Mouse (Mus musculus): ENCODE results near the gene Rps21.

The Rps21 gene

DNA sequence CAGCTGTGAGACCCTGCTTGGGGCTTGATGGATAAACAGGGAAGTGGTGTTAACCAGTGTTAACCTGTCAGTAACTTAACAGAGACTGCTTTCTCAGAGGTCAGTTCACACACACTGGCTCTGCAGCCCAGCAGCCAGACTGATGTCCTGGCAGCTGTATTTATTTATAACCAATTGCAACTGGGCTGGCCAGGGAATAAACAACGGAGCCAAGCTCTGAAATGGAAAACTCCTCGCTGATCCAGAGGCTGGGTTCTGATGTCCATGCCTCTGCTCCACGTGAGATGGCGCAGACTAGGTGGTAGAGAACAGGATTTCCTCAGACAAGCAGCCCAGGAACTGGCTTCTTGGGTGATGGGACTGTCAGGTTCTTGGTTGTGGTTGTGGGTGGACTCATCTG lies 34.8 kb downstream of the Rps21 start:
- DNase-seq = no peak

DNA sequence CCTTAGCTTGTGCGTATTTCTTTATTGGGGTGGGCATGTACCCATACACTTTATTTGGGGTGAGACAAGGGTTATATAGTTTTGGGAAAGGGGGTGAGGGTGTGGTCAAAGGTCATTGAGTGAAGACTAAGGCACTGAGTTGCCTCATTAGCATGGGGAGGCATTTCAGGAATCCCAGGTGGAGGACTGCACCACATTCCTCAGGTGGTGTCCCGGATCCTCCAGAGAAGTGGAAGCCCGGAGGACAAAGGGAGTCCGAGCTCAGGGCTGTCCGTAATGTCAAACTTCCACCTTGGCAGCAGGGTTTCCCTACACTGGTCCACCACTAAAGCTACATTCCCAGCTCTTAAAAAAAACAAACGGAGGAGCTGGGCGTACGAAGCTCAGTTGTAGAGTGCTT lies 35.7 kb downstream of the Rps21 start:
- no peak for DNase-seq

DNA sequence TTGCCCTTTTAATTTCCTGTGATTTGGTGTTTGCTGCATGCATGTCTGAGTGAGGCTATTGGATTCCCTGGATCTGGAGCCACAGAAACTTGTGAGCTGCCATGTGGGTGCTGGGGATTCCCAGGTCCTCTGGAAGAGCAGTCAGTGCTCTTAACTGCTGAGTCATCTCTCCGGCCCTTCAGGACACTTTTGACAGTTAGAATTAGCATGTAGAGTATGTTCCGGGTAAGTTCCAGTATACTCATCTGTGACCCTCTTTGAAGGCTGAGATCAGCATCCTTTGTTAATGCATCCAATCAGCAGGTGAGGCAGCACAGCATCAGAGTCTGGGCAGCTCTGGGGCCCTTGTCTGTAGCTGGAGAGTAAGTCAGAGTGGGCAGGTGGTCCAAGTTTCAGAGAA lies 43.1 kb downstream of the Rps21 start:
- DNase-seq = no peak

DNA sequence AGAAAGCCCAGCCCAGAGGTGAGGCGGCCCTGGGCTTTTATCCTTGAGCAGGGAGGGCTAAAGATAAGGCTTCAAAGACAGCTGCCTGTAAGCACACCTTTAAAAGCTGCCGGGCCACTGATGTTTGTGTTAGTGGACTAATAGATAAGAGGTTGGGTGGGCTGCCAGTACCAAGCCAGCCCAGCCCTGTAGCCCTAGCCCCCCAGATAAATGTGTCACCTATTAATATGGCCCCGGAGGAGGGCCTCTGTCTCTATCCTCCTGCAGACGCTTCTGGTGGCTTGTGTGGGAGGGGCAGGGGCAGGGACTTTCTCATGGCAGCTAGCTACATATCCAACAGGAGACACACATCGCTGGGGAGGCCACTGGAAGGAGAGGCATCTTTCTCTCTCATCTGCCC lies 43.6 kb downstream of the Rps21 start:
- DNase-seq = no peak

DNA sequence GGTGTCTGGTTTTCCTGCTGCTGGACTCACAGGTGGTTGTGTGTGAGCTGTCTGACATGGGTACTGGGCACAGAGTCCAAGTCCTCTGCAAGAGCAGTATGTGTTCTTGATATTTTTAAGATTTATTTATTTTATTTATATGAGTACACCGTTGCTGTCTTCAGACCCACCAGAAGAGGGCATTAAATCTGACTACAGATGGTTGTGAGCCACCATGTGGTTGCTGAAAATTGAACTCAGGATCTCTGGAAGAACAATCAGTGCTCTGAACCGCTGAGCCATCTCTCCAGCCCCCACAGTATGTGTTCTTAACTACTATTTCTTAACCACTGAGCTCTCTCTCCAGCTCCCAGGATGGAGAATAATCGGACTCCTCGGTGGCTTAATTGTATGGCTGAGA lies 45.0 kb downstream of the Rps21 start:
- no peak for DNase-seq

DNA sequence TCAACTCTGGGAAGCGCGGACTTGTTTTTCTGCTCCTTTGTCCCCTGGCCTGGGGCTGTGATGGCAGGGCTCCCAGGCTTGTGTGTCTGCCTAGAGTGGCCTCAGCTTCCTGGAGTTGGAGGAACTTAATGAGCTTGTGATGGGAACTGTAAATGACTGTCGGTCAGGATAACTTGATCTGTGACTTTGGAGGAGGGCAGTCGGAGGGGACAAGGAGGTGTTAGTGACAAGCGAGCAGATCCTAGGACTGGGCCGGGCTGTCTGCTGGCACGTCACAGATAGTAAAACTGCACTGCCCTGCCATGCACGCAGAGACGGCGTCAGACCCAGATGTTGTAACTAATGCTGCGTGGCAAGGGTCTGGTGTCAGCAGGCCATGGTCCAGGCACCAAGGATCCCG lies 46.3 kb downstream of the Rps21 start:
- DNase-seq = no peak

DNA sequence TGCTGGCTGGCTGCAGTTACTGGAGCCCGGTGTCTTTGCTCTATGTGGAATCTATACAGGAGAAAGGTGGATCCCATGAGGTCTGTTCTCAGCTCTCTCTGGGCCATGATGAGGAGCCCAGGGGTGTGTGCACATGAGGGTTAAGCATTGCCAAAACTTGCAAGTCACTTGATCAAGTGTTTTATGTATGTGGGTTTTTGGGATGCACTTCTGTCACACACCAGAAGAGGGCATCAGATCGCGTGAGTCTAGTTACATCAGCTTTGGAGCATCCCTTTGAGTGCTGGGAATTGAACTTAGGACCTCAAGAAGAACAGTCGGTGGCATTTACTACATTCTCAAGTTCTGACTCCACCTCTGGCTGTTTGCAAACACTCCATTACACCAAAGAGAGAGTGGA lies 47.4 kb downstream of the Rps21 start:
- DNase-seq = no peak

DNA sequence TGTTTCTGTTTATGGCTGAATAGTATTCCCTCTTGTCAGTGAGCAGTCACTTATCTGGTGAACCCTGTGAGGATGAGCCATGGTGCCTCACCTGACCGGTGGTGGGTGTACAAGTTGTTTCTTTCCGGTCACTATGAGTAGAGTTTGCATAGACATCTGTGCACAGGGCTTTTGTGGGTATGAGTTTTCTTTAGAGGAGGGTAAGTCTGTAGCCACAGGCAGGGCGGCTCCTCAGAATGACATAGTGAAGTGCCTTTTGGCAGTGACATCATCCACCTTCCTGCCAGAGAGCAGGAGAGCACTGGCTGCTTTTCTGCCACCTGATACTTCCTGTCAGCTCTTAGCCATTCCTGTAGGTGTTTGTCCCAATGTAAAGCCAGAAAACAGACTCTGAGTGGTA lies 48.3 kb downstream of the Rps21 start:
- DNase-seq = no peak

DNA sequence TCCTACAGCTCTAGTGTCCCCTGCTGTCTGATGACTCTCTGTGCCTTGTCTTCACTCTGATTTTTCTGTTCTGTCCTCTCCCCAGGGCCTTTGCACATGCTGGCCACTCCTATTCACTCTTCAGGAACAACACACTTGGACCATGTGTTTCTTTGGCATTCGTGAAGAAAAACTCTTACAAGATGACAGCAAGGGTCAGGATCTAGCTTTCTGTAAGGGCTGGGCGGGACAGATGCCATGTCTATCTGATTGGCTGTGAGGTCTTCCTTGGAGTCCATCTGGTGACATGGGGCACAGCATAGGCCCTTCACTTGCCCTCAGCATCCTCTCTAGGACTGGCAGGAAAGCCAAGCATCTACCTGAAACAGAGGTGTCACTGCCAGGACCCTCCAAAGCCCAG lies 48.8 kb downstream of the Rps21 start:
- DNase-seq = no peak

DNA sequence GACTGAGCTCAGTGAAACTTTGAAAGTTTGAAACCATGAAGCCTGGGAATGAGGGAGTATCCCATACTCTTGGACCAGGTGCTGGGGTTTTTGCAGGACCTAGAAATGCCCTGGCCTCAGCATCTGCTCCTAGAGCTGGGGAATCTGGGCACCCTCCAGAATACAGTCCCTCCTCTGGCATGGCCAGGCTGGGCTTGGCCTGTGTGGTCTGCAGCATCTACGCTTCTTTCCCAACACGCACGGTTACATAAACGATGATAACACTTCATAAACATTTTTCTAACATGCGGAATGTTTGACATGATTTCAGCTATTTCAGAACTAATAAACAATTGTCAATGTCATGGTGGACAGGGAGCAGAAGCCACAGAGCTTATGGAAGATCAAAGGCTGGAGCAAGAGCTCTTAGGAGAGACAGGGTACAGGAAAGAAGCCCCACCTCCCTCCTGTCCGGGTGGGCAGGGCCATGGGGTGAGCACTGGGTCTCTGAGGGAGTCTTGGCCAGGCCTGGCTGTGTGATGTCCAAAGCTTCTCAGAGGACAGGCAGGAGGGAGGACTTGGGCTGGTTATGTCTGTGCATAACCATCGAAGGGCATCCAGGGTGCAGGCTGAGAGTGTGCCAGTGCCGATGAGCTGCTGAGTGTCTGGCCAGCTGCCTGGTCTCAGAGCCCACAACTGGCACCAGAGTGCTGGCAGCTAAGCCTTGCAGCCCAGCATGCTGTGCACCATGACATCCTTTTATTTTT lies 49.4 kb downstream of the Rps21 start:
- no peak for DNase-seq

DNA sequence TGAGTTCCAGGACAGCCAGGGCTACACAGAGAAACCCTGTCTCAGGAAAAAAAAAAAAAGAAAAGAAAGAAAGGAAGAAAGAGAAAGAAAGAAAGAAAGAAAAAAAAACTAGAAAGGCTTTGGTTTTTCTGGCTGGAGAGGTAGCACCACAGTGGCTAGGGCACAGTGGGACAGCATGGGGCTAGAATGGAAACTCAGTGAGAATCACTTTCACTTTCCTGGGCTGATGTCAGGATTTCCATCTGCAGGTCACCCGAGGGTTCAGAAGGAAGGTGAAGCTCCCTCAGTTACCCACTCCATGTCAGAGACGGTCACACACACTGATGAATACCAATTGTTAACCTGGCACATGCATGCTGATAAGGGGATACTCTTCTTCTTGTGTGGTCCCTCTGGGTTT lies 50.5 kb downstream of the Rps21 start:
- DNase-seq = no peak

Measured in thymus, postnatal 4 days (tissue).